Mouse (Mus musculus) liver, embryonic 15.5 days (tissue): ENCODE measurements around the gene Nhsl1. TPM values are rescaled to one million over a fixed set of nuclear protein-coding genes. Genes with fewer than 3 reads are reported as not detected.

Experiments
- ATAC-seq: fragments of 200-750 bp; cut with Nextera tagmentation; 2 replicates; pipeline ENCODE4 v1.8.0; 2017; ENCODE audit warnings: moderate number of reproducible peaks, mild to moderate bottlenecking, moderate library complexity; ENCODE audit not compliant: insufficient read depth
- H3K27ac ChIP-seq: fragments of 300-500 bp; sonication (generic); replicated peaks from 2 replicates; pipeline ENCODE4 v1.5.1; 2015; ENCODE audit warnings: mild to moderate bottlenecking, inconsistent platforms
- H3K27me3 ChIP-seq: fragments of 300-500 bp; sonication (generic); 2 replicates; pipeline ENCODE4 v1.6.1; 2015; ENCODE audit warnings: mild to moderate bottlenecking, inconsistent platforms
- H3K36me3 ChIP-seq: fragments of 300-500 bp; sonication (generic); replicated peaks from 2 replicates; pipeline ENCODE4 v1.6.1; 2015; ENCODE audit warnings: moderate library complexity, mild to moderate bottlenecking, inconsistent platforms
- H3K4me1 ChIP-seq: fragments of 300-500 bp; sonication (generic); replicated peaks from 2 replicates; pipeline ENCODE4 v1.6.1; 2015; ENCODE audit warnings: inconsistent platforms
- H3K4me2 ChIP-seq: fragments of 300-500 bp; sonication (generic); 2 replicates; pipeline ENCODE4 v1.6.1; 2015; ENCODE audit warnings: moderate library complexity, mild to moderate bottlenecking, inconsistent platforms
- H3K4me3 ChIP-seq: fragments of 300-500 bp; sonication (generic); replicated peaks from 2 replicates; pipeline ENCODE4 v1.5.1; 2015; ENCODE audit warnings: mild to moderate bottlenecking, inconsistent platforms
- H3K9ac ChIP-seq: fragments of 300-500 bp; sonication (generic); 2 replicates; pipeline ENCODE4 v1.6.1; 2015; ENCODE audit warnings: moderate library complexity, mild to moderate bottlenecking, inconsistent platforms
- H3K9me3 ChIP-seq: fragments of 300-500 bp; sonication (generic); replicated peaks from 2 replicates; pipeline ENCODE4 v1.6.1; 2016; ENCODE audit warnings: inconsistent platforms
- WGBS: fragments of 180-500 bp; shearing (Covaris S2); methylation state at CpG from one replicate; pipeline ENCODE4 v1.1.7; 2015; ENCODE audit warnings: mixed read lengths; ENCODE audit not compliant: insufficient replicate concordance; 5-methylcytosine and 5-hydroxymethylcytosine counted together
- polyA plus RNA-seq: library from polyadenylated mRNA; unstranded; fragments of >200 nt; fragmentation: Nextera tagmentation; extraction: Ambion mirVana; gene quantifications from 2 replicates; pipeline ENCODE4 v1.2.1, GENCODE M21; 2015

Nhsl1 gene
- polyA plus RNA-seq, 1 experiment from 2014 or later, result 0.45 TPM

DNA sequence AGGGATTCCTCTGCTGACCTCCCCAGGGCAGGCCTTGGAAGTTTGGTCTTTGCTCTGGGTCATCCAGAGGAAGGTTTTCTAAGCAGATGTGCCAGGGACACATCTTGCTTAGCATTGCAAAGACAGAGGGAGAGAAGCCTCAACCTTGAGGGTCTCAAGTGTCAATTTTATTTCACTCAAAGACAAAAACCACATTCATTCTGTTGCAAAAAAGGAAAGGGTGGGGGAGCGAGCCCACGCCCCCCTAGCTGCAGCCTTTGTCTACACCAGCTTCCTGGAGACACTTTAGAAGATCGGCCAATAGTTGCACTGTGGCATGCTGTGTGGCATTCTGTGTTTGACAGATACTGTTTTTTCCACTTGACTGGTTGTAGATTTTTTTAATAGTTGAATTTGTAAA lies 104.2 kb downstream of the Nhsl1 start:
- 20% methylated on average over 3 of the region's 3 CpGs for WGBS
- Histone ChIP-seq H3K4me3 (no peak overlapping the region), H3K4me2 (no peak overlapping the region)

DNA sequence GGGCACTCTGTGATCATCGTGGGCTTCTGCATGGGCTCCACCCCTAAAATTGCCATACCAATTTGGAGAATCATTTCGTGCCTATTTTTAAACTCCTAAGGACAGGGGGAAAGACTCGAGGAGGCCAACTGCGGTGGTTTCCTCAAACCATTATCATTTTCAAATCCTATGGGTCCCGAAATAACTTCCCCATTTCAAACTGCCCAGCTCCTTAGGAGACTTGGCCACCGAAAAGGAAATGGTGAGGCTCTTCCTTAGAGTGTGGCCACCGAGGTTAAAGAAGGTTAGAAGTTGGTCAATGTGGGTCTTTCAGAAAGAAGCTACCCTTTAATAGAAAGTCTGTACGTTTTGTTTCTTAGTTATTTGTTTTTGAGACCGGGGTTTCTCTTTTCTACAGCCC lies 104.8 kb downstream of the Nhsl1 start:
- no peak for ATAC-seq
- Histone ChIP-seq H3K9ac (no peak overlapping the region), H3K9me3 (no peaks in the 10 kb centered on the region), H3K27me3 (no peaks in the 10 kb centered on the region), H3K4me3 (no peak overlapping the region), H3K36me3 (no peaks in the 10 kb centered on the region), H3K27ac (no peak overlapping the region), H3K4me2 (no peak overlapping the region), H3K4me1 (peaks cover 5% of the 10 kb centered on the region; the same call in 1 of the 2 replicates)
- WGBS, result 13% methylated on average over 9 of the region's 9 CpGs

More for the DNA sequence above, 104.2 kb downstream of the Nhsl1 start:
- Histone ChIP-seq H3K36me3 (no peaks in the 10 kb centered on the region), H3K27me3 (no peaks in the 10 kb centered on the region), H3K9ac (no peak overlapping the region), H3K4me1 (peaks cover 5% of the 10 kb centered on the region; the same call in 1 of the 2 replicates), H3K27ac (no peak overlapping the region), H3K9me3 (no peaks in the 10 kb centered on the region)
- no peak for ATAC-seq

DNA sequence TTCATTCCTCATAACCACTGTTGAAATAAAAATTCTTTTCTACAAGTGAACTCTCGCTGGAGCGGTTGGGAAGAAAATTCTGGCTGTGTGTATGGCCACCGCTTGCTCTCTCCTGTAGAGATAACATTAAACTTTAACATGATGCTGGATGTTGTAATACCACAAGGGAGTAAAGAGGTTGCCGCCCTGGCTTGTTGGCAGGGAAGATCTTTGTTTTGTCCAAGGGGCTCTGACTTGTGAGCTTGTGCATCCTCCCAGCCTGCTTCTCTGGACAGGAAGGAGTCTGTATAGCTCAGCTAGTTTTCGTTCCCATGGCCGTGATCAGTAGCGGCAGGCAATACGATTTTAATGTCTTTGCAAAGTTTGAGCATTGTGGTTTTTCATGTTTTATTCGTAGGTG lies 109.1 kb downstream of the Nhsl1 start:
- H3K4me3 ChIP-seq, result no peak overlapping the region
- 0 out of 2 replicates have a peak, but pooled peaks cover 6% of the 10 kb centered on the region for H3K27me3 ChIP-seq
- no peak overlapping the region for H3K4me2 ChIP-seq
- 68% methylated on average over 9 of the region's 9 CpGs for WGBS
- H3K4me1 ChIP-seq, result peaks cover 5% of the 10 kb centered on the region; the same call in 1 of the 2 replicates
- no peaks in the 10 kb centered on the region for H3K9me3 ChIP-seq
- no peaks in the 10 kb centered on the region for H3K36me3 ChIP-seq
- no peak overlapping the region for H3K27ac ChIP-seq
- H3K9ac ChIP-seq, result no peak overlapping the region
- ATAC-seq, result no peak

DNA sequence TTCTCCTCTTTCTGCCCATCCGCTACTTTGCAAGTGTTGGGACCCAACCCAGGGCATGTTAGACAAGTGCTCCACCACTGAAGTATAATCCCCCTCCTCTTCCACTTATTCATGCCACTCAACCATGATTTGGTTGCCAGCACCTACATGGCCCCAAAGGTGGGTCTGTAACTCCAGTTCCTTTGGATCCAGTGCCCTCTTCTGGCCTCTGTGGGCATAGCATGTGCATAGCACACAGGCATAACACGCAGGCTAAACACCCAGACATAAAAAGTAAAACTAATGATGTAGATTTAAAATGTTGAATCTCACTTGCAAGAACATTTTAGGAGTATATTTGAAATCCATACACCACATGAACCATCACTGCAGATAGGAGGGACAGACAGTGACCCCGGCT lies 110.7 kb downstream of the Nhsl1 start:
- no peaks in the 10 kb centered on the region for H3K9me3 ChIP-seq
- no peak for ATAC-seq
- WGBS, result 83% methylated on average over 3 of the region's 3 CpGs
- no peak overlapping the region for H3K4me3 ChIP-seq
- H3K27ac ChIP-seq, result 0 out of 2 replicates have a peak overlapping the region, but pooled peaks have one; percentile 38
- no peaks in the 10 kb centered on the region for H3K36me3 ChIP-seq
- no peak overlapping the region for H3K9ac ChIP-seq
- 0 out of 2 replicates have a peak, but pooled peaks cover 6% of the 10 kb centered on the region for H3K27me3 ChIP-seq
- H3K4me2 ChIP-seq, result no peak overlapping the region
- H3K4me1 ChIP-seq, result no peaks in the 10 kb centered on the region

DNA sequence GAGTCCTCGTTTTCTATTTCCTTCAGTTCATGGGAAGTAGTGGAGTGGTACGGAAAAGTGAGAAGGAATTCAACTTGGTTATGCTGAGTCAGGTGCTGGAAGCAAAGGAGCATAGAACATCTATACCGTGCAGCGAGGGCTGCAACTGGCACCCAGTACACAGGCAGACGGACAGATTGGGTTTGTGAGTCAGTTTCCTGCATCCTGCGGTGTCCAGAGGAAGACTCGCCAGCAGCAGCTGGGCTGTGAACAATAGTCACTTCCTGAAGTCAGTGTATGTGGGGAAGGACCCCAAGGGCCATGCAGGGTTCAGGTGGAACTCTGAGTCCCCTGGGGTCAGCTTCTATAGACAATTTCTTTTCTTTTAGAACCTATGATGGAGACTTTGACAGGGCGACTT lies 111.4 kb downstream of the Nhsl1 start:
- peak; percentile 60; the same call in 1 of the 2 replicates for ATAC-seq
- no peak overlapping the region for H3K4me2 ChIP-seq
- 21% methylated on average over 8 of the region's 8 CpGs for WGBS
- no peaks in the 10 kb centered on the region for H3K36me3 ChIP-seq
- H3K27ac ChIP-seq, result 0 out of 2 replicates have a peak overlapping the region, but pooled peaks have one; percentile 38
- no peaks in the 10 kb centered on the region for H3K9me3 ChIP-seq
- no peak overlapping the region for H3K4me3 ChIP-seq
- 0 out of 2 replicates have a peak, but pooled peaks cover 6% of the 10 kb centered on the region for H3K27me3 ChIP-seq
- 0 out of 2 replicates have a peak, but pooled peaks cover 4% of the 10 kb centered on the region for H3K4me1 ChIP-seq
- no peak overlapping the region for H3K9ac ChIP-seq

DNA sequence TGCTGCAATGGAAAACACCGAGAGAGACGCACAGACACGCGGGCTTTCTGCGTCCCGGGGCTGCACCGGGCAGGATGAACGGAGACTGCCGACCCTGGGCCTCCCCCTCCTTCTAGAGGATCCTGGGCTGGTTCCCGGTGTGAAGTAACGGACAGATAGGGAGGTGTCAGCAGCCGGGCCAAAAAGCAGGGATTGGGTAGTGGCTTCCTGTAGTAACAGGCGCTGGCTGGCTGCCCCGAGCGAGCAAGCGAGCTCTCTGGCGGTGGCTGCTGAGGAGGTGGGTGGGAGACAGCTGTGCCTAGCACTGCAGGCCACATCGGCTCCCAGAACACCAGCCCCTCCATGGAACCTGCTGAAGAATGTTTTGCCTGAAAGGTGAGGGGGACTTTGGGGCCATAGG lies 112.2 kb downstream of the Nhsl1 start:
- Histone ChIP-seq H3K9ac (no peak overlapping the region), H3K36me3 (no peaks in the 10 kb centered on the region), H3K4me3 (peak overlapping the region; percentile 38), H3K27me3 (0 out of 2 replicates have a peak, but pooled peaks cover 6% of the 10 kb centered on the region), H3K27ac (no peak overlapping the region), H3K4me1 (0 out of 2 replicates have a peak, but pooled peaks cover 5% of the 10 kb centered on the region), H3K4me2 (peak overlapping the region; percentile 59), H3K9me3 (no peaks in the 10 kb centered on the region)
- ATAC-seq, result peak; percentile 37; the same call in 1 of the 2 replicates
- WGBS, result 3% methylated on average over 18 of the region's 18 CpGs

GRCm38 (mm10) chr10:18431546-18431945 lies 112.8 kb downstream of the Nhsl1 start:
- WGBS, result 72% methylated on average over 3 of the region's 3 CpGs
- Histone ChIP-seq H3K4me3 (no peak overlapping the region), H3K27me3 (0 out of 2 replicates have a peak, but pooled peaks cover 6% of the 10 kb centered on the region), H3K36me3 (no peaks in the 10 kb centered on the region), H3K27ac (no peak overlapping the region), H3K4me2 (no peak overlapping the region; the same call in 1 of the 2 replicates), H3K9me3 (no peaks in the 10 kb centered on the region), H3K9ac (no peak overlapping the region), H3K4me1 (0 out of 2 replicates have a peak, but pooled peaks cover 5% of the 10 kb centered on the region)
- no peak for ATAC-seq

DNA sequence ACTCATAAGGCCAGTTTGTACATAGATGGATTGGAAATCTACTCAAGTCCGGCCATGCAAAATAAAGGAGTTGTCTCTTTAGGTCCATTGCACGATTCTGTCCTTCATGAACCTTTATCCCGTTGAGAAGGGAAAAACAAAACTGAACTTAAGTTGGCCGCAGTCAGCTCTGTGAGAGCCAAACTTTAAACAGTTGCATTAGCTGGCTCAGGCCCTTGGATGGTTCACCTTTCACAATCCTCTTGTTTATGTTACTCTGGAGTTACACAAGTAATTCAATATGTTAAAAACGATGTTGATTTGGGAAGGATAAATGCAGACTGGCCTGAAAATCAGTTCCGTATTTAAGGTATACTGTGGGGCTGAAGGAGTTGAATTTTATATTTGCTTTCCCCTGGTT lies 116.7 kb downstream of the Nhsl1 start:
- Histone ChIP-seq H3K4me2 (no peak overlapping the region), H3K9me3 (no peaks in the 10 kb centered on the region), H3K36me3 (no peaks in the 10 kb centered on the region), H3K4me1 (0 out of 2 replicates have a peak, but pooled peaks cover 5% of the 10 kb centered on the region), H3K27ac (no peak overlapping the region), H3K4me3 (no peak overlapping the region), H3K9ac (no peak overlapping the region), H3K27me3 (0 out of 2 replicates have a peak, but pooled peaks cover 3% of the 10 kb centered on the region)
- ATAC-seq, result no peak; the same call in 1 of the 2 replicates
- WGBS, result 67% methylated on average over 6 of the region's 6 CpGs

DNA sequence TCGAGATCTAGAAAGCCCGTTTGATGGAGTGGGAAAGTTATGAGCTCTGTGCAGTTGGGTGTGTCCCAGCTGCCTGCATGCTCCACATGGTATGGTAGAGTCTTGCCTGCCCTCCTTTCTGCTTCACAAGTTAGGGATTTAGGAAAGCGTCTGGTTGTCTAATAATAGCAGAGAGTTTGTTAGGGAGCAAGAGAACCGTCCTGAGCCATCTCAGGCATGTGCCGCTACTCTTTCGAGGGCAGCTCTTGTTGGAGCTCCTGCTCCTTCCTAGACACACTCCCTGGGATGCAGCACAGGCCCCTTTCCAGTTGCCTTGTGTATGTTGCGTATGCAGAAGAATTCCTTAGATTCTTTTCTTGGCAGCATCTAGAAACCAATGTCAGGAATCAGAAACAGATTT lies 117.2 kb downstream of the Nhsl1 start:
- whole genome bisulfite sequencing, result 63% methylated on average over 7 of the region's 7 CpGs
- no peak overlapping the region for H3K4me3 ChIP-seq
- no peak for ATAC-seq
- no peak overlapping the region for H3K4me2 ChIP-seq
- H3K27ac ChIP-seq, result no peak overlapping the region
- H3K9ac ChIP-seq, result no peak overlapping the region
- no peaks in the 10 kb centered on the region for H3K36me3 ChIP-seq
- H3K27me3 ChIP-seq, result 0 out of 2 replicates have a peak, but pooled peaks cover 2% of the 10 kb centered on the region
- H3K4me1 ChIP-seq, result 0 out of 2 replicates have a peak, but pooled peaks cover 5% of the 10 kb centered on the region
- no peaks in the 10 kb centered on the region for H3K9me3 ChIP-seq

- Histone ChIP-seq H3K4me3 (no peak overlapping the region), H3K4me2 (no peak overlapping the region), H3K36me3 (no peaks in the 10 kb centered on the region), H3K9ac (no peak overlapping the region), H3K4me1 (0 out of 2 replicates have a peak, but pooled peaks cover 5% of the 10 kb centered on the region), H3K27me3 (no peaks in the 10 kb centered on the region), H3K9me3 (no peaks in the 10 kb centered on the region), H3K27ac (no peak overlapping the region)
- no peak for ATAC-seq
- 63% methylated on average over 2 of the region's 2 CpGs for WGBS
Observed at GRCm38 (mm10) chr10:18437584-18437983, 118.8 kb downstream of the Nhsl1 start.

DNA sequence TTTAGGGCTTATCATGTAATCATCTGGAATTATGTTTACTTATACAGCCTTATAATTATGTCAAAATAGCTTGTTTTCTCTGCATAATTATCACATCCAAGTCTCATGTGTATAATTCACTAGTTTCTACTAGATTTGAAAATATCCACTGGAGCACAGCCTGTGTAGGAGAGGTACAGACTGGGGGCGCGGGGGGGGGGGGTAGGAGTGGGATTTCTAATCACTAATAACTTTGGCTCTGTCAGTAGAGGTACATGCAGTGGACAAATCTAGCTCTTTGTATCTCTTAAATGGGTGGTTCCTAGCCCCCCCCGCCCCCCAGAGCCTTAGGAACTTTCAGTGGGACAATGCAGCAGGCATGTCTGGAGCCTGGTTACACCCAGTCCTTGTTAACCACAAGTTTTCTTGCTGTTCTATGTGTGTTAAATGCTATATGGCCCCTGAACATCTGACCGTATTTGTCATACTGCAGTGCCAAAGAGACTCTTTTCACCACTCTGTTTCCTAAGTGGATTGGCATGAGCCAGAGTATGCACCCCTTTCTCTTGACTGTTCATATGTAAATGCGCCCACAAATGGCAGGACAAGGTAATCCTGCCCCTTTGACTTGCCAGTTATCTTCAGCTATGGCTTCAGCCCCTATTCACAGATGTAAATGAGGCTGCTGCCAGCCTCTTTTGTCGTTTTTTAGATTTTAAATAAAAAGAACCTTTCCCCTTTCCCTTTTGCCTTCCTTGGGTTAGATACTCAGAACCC lies 127.0 kb downstream of the Nhsl1 start:
- H3K9ac ChIP-seq, result no peak overlapping the region
- no peak overlapping the region for H3K4me3 ChIP-seq
- no peaks in the 10 kb centered on the region for H3K36me3 ChIP-seq
- ATAC-seq, result no peak
- WGBS, result 57% methylated on average over 6 of the region's 6 CpGs
- H3K9me3 ChIP-seq, result no peaks in the 10 kb centered on the region
- H3K4me2 ChIP-seq, result no peak overlapping the region
- peaks cover 11% of the 10 kb centered on the region for H3K4me1 ChIP-seq
- H3K27me3 ChIP-seq, result no peaks in the 10 kb centered on the region
- H3K27ac ChIP-seq, result no peak overlapping the region
